Mouse (Mus musculus) gastrocnemius, postnatal 36 days (tissue): ENCODE data around the gene Cdk2ap2. TPM values are rescaled to one million over a fixed set of nuclear protein-coding genes. Genes with fewer than 3 reads are reported as not detected.
"Not testable (repeated sequence)": the region's sequence is repeated elsewhere in the genome, so short reads cannot be mapped to it uniquely, and the experiment has no call there.

Source experiments
- DNase-seq, 2 experiments: peaks; one replicate each; pipeline ENCODE4 v3.0.0; 2022
- intact Hi-C: fragments of 180-260 bp; cut with DNase I; formaldehyde crosslinking; loops from one replicate; pipeline ENCODE4 v1.15.1; 2025
- total RNA-seq, 2 experiments: library from RNA; stranded (reverse); gene quantifications; 2 replicates each; pipeline ENCODE4 v1.2.3; 2021

Cdk2ap2 gene
- total RNA-seq, 2 experiments from 2014 or later, result 20.0 to 22.3 TPM

DNA sequence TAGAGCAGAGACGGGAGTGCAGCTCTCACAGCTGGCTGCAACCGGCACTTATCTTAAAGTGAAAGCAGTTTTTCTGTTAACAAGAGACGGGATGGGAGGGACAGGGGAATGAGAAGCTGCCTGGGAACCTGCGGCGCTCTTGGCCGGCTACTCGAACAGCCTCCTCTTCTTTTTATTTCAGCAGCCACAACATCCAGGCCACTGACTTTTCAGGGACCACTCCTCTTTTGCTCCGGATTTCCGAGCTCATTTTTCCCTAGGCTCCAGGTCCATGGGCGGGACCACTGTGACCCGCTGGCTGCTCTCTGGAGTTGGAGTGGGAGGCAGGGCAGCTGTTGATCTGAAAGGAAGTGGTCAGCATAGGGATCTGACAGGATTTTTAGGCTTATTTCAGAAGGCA is 32.5 kb upstream of the Cdk2ap2 start:
- intact Hi-C loops, DNase-seq: not testable (repeated sequence)

- DNase-seq, result no peak
- intact Hi-C loops, result no loop called here
Observed at GRCm38 (mm10) chr19:4066280-4066679, 30.7 kb upstream of the Cdk2ap2 start.

GRCm38 (mm10) chr19:4066877-4067276 is 30.1 kb upstream of the Cdk2ap2 start:
- intact Hi-C loops, result no loop called here
- no peak for DNase-seq

DNA sequence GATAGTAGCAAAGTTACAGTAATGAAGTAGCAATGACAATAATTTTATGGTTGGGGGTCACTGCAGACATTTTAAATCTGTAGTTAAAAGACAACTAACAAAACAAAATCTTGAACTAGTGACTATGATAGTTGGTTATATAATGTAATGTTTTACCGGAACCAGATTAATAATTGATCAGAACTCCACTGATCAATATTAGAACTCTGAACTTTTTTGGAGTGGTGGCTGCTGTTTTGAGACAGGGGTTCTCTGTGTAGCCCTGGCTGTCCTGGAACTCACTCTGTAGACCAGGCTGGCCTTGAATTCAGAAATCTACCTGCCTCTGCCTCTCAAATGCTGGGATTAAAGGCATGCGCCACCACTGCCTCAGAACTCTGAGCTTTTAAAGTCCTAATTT is 28.7 kb upstream of the Cdk2ap2 start:
- DNase-seq, intact Hi-C loops: not testable (repeated sequence)

DNA sequence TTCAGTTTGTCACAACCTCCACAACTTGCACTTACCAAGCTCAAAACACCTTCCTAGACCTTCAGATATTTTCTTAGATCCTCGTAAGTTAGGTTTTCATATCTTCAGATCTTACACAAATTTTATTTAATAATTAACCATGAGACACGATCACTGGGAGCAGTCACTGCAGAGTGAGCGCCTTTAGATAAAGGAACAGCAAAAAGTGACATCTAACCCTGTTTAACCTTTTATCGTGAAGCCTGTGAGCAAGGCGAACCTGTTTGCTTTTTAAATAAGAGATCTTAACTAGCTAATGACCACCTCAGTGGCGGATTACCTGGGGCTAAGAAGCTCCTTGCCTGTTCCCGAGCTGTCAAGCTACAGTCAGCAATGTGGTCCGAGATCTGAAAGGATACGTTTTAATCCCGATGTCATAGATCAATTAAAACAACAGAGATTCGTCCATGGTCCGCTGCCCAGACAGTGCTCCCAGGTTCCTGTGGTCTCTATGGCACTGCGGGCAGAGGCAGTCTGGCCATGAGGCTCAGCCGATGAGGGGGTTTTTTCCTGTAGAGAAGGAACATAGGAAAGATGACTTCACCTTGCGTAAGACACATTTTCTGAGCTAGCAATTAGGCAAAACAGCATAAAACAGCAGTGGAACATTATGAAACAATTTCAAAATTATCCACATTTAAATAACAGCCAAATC is 28.1 kb upstream of the Cdk2ap2 start:
- intact Hi-C loops, result no loop called here
- DNase-seq, result no peak

DNA sequence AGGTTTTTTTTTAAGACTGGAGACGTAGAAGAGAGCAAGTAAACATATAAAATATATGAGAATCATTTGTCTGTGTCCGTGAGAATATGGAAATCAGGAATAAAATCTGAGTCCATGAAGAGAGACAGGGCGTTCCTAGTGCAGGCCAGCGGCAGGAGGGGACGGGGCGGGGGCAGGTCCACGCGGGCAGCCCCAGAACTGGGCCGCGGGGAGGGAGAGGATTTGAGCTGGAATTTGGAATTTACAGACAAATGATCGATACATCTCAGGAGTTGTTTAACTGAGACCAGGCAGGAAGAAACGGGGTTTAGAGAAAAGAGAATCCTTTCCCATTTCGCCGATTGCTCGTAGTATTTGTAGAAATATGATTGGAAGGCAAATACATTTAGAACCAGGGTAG is 26.7 kb upstream of the Cdk2ap2 start:
- DNase-seq, result no peak
- intact Hi-C loops, result no loop called here

DNA sequence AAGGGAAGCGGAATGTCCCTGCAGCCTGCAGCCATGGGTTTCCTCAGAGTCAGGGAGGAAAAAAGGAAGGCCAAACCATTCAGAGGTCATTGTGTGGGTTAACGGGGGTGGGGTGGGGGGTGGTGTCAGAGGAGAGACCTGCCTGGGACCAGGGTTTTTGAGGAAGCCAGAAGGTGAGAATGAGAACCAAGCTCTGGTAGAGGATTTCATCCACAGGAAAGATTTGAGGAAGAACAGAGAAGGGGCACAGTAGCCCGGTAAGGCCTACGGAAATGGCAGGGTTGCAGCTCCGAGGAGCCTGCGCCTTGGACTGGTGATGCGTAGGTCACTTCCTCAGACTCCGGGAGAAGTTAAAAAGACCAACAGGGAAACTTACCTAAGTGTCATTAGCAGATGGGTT is 26.2 kb upstream of the Cdk2ap2 start:
- intact Hi-C loops, result no loop called here
- DNase-seq, result no peak

DNA sequence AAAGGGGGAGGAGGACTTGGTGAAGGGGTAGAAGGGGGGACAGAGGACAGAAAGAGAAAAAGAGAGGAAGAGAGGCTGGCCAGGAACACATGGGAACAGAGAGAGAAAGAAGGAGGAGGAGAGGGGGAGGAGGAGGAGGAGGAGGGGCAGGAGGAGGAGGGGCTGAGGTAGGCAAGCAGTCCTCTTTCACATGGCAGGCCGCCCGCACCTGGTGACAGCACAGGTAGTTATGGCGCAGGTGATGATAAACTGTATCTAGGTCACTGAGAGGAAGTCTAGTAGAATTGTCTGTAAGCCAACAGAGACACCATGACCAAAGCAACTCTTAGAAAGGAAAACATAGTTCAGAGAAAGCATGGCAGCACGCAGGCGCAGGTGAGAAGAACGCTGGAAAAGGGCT is 25.6 kb upstream of the Cdk2ap2 start:
- no peak for DNase-seq
- intact Hi-C loops, result no loop called here

- intact Hi-C loops, result no loop called here
Observed at GRCm38 (mm10) chr19:4072706-4073424, 24.1 kb upstream of the Cdk2ap2 start.

GRCm38 (mm10) chr19:4075531-4075930 is 21.5 kb upstream of the Cdk2ap2 start:
- no peak for DNase-seq
- intact Hi-C loops, result no loop called here

More at GRCm38 (mm10) chr19:4072706-4073424, 24.1 kb upstream of the Cdk2ap2 start:
- DNase-seq, result no peak

- DNase-seq, result no peak
- intact Hi-C loops, result loop anchor here (2.0 kb wide), 1 partner anchor 51 kb away; no protein-coding TSS in a partner anchor
Observed at GRCm38 (mm10) chr19:4079594-4079993, 17.4 kb upstream of the Cdk2ap2 start.

GRCm38 (mm10) chr19:4080511-4081009 is 16.4 kb upstream of the Cdk2ap2 start:
- DNase-seq, result no peak
- intact Hi-C loops, result no loop called here

DNA sequence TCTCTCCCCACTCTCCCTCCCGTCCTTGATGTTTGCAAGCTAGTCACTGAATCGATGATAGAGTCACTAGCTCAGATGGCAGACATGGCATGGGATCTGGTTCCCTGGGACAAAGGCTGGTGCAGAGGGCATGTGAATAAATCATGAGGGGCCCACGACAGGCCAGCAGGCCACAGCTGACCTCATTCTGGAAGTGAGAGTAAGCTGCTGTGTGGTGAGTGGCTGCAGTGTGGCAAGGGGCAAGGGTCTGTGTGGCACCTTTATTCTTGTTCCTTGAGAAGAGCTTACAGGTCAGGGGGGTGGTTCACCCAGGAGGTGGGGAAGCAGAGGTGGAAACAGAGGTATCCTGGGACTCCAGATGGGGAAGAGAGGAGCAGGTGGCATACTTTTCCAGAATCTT is 15.6 kb upstream of the Cdk2ap2 start, which contains the start of gene Cabp2:
Gene Cabp2, plus strand, starts transcription at position 185 of the 400 bp plus-strand sequence.
- intact Hi-C loops, result no loop called here
- DNase-seq, result no peak

GRCm38 (mm10) chr19:4082219-4082965 is 14.6 kb upstream of the Cdk2ap2 start:
- intact Hi-C loops, result no loop called here
- DNase-seq, result no peak

- DNase-seq, result no peak
- intact Hi-C loops, result no loop called here
Observed at GRCm38 (mm10) chr19:4083316-4083715, 13.7 kb upstream of the Cdk2ap2 start.

DNA sequence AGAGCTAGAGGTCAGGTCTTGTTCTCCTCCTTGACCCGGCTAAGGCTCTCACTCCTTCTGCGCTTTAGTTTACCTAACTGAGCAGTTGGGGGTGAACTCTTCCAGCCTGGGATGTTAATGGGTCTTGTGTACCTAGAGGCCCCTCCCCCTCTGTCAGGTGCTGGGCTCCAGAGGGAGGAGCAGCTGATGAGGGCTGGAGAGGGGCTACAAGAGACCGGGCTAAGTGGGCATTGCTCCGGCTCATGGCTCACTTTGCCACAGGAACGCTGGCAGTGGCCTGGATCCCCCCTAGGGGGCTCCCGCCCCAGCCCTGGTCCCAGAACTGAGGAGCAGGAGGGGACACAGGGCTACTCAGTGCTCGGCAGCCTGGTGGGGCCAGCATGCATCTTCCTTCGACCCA is 13.2 kb upstream of the Cdk2ap2 start:
- intact Hi-C loops, result no loop called here
- DNase-seq, result no peak

GRCm38 (mm10) chr19:4084984-4085383 is 12.0 kb upstream of the Cdk2ap2 start:
- no peak for DNase-seq
- intact Hi-C loops, result no loop called here

DNA sequence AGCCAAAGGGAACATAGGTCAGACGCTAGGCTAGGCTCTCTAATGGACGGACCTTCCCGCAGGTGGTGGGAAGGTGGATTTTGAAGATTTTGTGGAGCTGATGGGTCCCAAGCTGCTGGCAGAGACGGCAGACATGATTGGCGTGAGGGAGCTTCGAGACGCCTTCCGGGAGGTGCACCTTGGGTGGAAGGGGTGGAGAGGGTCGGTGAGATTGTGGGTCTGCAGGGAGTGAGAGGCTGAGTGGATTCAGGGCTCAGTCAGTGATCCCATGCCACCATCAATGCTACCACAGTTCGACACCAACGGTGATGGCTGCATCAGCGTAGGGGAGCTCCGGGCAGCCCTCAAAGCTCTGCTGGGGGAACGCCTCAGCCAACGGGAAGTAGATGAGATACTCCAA is 10.8 kb upstream of the Cdk2ap2 start:
- DNase-seq, result no peak
- intact Hi-C loops, result no loop called here

DNA sequence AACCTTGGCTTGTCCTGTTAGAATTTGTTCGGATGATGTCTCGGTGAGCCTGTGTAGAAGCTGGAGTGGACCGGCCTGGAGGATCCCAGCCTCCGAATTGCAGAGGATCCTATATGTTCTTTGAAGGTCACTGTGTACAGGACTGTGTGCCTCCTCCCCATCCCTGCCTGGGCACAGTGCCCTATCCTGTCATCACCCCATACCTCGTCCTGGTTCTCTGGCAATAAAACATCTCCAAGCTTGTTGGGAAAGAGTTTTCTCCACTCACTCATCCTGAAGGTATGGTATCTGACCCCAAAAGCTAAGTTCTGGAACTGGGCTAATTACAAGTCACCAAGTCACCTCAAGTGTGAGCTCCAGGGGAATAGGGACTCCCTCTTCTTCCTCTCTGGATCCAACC is 9.9 kb upstream of the Cdk2ap2 start:
- DNase-seq, result no peak
- intact Hi-C loops, result no loop called here

- DNase-seq, result no peak
- intact Hi-C loops, result no loop called here
Observed at GRCm38 (mm10) chr19:4088146-4088545, 8.8 kb upstream of the Cdk2ap2 start.

GRCm38 (mm10) chr19:4089128-4089527 is 7.9 kb upstream of the Cdk2ap2 start:
- DNase-seq, result no peak
- intact Hi-C loops, result no loop called here
